Mouse (Mus musculus) myocyte (in vitro differentiated cells): ENCODE measurements around the gene Gm10142.
A peak's percentile ranks its signal among the peaks of the same experiment; 100 is the strongest.

Experiments used
- CEBPB ChIP-seq: IDR thresholded peaks from 2 replicates; pipeline ENCODE4 v1.6.1; 2011; ENCODE audit warnings: mild to moderate bottlenecking, moderate library complexity; ENCODE audit not compliant: poor library complexity, insufficient read depth, severe bottlenecking
- E2F4 ChIP-seq: IDR thresholded peaks from one replicate; pipeline ENCODE4 v1.6.1; 2011; ENCODE audit warnings: mild to moderate bottlenecking, control low read depth, moderate library complexity; ENCODE audit not compliant: insufficient read depth
- MAX ChIP-seq: IDR thresholded peaks from one replicate; pipeline ENCODE4 v1.6.1; 2011; ENCODE audit warnings: low read depth, mild to moderate bottlenecking, control low read depth
- MYOD1 ChIP-seq, 3 experiments: IDR thresholded peaks; one replicate each; pipeline ENCODE4 v1.6.1; 2011; ENCODE audit warnings: control low read depth in 2 of 3, low read depth in 2 of 3, mild to moderate bottlenecking in 2 of 3, moderate library complexity in 1 of 3; ENCODE audit not compliant: insufficient read length in 2 of 3, control insufficient read depth in 1 of 3
- MYOG ChIP-seq, 3 experiments: IDR thresholded peaks; one replicate each; pipeline ENCODE4 v1.6.1; 2011; ENCODE audit warnings: control low read depth in 2 of 3, low read depth in 2 of 3, mild to moderate bottlenecking in 2 of 3; ENCODE audit not compliant: insufficient read length in 2 of 3, control insufficient read depth in 1 of 3, insufficient read depth in 1 of 3
- POLR2A ChIP-seq: IDR thresholded peaks from one replicate; pipeline ENCODE4 v1.6.1; 2011; ENCODE audit warnings: low read depth, mild to moderate bottlenecking, control low read depth, moderate library complexity; ENCODE audit not compliant: insufficient read length
- POLR2AphosphoS2 ChIP-seq: IDR thresholded peaks from one replicate; pipeline ENCODE4 v1.6.1; 2011; ENCODE audit warnings: low read depth, control low read depth; ENCODE audit not compliant: insufficient read length
- REST ChIP-seq: IDR thresholded peaks from one replicate; pipeline ENCODE4 v1.6.1; 2011; ENCODE audit warnings: mild to moderate bottlenecking, control low read depth, moderate library complexity; ENCODE audit not compliant: insufficient read depth, insufficient read length
- SRF ChIP-seq: IDR thresholded peaks from one replicate; pipeline ENCODE4 v1.6.1; 2011; ENCODE audit warnings: low read depth; ENCODE audit not compliant: control insufficient read depth, insufficient read length
- TCF12 ChIP-seq: IDR thresholded peaks from one replicate; pipeline ENCODE4 v1.6.1; 2011; ENCODE audit warnings: mild to moderate bottlenecking, control low read depth; ENCODE audit not compliant: poor library complexity, insufficient read depth, severe bottlenecking
- TCF3 ChIP-seq: IDR thresholded peaks from one replicate; pipeline ENCODE4 v1.6.1; 2011; ENCODE audit warnings: low read depth, control low read depth; ENCODE audit not compliant: insufficient read length
- USF1 ChIP-seq: IDR thresholded peaks from one replicate; pipeline ENCODE4 v1.6.1; 2011; ENCODE audit warnings: low read depth, mild to moderate bottlenecking, control low read depth, moderate library complexity

GRCm38 (mm10) chr10:77685895-77686664 lies 29.5 kb upstream of the Gm10142 start, which contains the start of gene Tspear:
- TF ChIP-seq MAX (no peak), USF1 (no peak), REST (no peak), CEBPB (no peak), POLR2A (no peak), SRF (no peak), POLR2AphosphoS2 (no peak), E2F4 (no peak), TCF12 (no peak), MYOG (IDR thresholded peaks at IDR 0.05; ENCODE audit: control insufficient read depth in 1 of 3, insufficient read depth in 1 of 3, insufficient read length in 2 of 3, low read depth in 2 of 3) (peak in 1 of 3 experiments; percentile 30), TCF3 (no peak), MYOD1 (IDR thresholded peaks at IDR 0.05; ENCODE audit: control insufficient read depth in 1 of 3, insufficient read length in 2 of 3, low read depth in 2 of 3) (peak in 1 of 3 experiments; percentile 51)
